Mouse (Mus musculus) bone marrow, adult 2 months (tissue): ENCODE measurements around the gene Gar1.

Experiments used
- CTCF ChIP-seq: fragments of 200-500 bp; IDR thresholded peaks from 2 replicates; pipeline ENCODE4 v1.5.1; 2011; ENCODE audit warnings: low read length, control low read depth; ENCODE audit not compliant: control insufficient read depth, insufficient read depth
- POLR2A ChIP-seq: fragments of 200-500 bp; IDR thresholded peaks from 2 replicates; pipeline ENCODE4 v1.6.1; 2011; ENCODE audit warnings: low read depth, mild to moderate bottlenecking, control low read depth, low read length, borderline replicate concordance; ENCODE audit not compliant: control insufficient read depth

GRCm38 (mm10) chr3:129835388-129835934 lies 4.3 kb upstream of the Gar1 start, which contains the start of gene Cfi:
- no peak for TF ChIP-seq CTCF
- TF ChIP-seq POLR2A, result no peak
